Mouse (Mus musculus) monocyte, adult 5-6 weeks (primary cell): ENCODE measurements around the gene Prkca. TPM values are rescaled to one million over a fixed set of nuclear protein-coding genes. Genes with fewer than 3 reads are reported as not detected.

Experiments
- ATAC-seq: fragments of 153-309, 156-312 bp; replicated peaks from 2 replicates; pipeline ENCODE4 v1.8.0; 2017; ENCODE audit warnings: mild to moderate bottlenecking; ENCODE audit not compliant: low TSS enrichment, insufficient number of reproducible peaks, severe bottlenecking, poor library complexity, low FRiP score
- total RNA-seq: library from RNA; stranded (forward); fragments of 200-1000, 200-491, 200-594 nt; gene quantifications from 3 replicates; pipeline ENCODE4 v1.2.3, GENCODE M21; 2017

Gene Prkca
- total RNA-seq, 1 experiment from 2014 or later, result 10.1 TPM

- no peak for ATAC-seq
Measured at GRCm38 (mm10) chr11:108068430-108068829, 275.3 kb downstream of the Prkca start.

GRCm38 (mm10) chr11:108067161-108067560 lies 276.6 kb downstream of the Prkca start:
- no peak for ATAC-seq

- no peak for ATAC-seq
Measured at GRCm38 (mm10) chr11:108064401-108064800, 279.3 kb downstream of the Prkca start.

DNA sequence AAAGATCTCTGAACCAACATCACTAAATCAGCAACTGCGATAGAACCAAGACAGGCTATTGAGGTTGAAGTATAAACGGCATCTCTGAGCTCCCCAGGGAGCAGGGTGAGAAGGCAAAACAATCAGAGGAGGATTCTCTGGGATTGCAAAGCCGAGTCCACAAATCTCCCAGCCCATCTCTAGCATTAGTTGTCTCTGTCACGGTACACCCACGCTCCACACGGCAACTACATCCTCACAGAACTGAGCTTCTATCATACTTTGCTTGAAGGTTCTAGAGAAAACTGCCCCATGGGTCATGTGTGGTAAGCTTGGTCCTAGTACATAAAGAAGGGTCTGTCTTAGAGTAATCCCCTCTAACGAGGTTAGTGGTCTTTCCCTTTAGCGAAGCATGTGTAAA lies 280.6 kb downstream of the Prkca start:
- ATAC-seq, result no peak

DNA sequence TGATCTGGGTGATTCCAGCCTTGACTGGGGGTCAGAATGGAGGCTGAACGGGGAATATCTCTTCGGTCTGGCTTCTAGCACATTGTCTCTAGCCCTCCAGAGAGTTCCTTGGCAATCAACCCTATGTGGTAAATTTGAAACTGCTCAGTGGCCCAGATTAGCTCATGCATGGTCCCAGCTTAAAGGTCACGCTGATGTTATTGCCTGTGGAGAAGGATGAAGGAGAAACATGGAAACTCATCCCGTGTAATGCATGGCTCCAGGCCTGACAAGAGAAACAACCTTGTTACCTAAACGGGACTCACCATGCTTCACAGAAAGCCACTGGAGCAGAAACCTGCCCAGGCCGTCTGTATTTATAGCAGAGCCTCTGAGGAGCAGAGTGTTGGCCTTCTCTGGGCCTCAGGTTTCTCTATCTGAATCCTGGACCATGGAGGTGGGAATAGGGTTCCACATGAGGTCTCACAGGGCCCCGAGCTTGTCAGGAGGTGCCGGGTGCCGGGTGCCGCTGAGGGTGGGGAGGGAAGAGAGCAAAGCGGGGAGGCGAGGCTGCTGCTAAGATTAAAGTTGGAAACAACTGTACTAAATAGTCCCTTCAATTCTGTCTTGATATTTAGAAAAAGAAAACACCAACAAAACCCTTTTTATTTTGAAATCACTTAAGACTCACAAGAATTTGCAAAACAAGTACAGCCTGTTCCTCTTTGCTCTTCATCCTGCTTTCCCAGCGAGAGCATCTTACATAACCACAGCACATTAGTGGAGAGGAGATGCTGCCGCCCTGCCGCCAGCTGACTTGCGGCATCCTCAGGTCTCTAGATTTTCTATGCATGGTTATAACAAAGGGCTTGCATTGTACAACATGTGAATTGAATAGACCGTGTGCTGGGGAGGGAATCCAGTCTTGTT lies 281.9 kb downstream of the Prkca start:
- no peak for ATAC-seq

GRCm38 (mm10) chr11:108057138-108057537 lies 286.6 kb downstream of the Prkca start:
- ATAC-seq, result no peak

DNA sequence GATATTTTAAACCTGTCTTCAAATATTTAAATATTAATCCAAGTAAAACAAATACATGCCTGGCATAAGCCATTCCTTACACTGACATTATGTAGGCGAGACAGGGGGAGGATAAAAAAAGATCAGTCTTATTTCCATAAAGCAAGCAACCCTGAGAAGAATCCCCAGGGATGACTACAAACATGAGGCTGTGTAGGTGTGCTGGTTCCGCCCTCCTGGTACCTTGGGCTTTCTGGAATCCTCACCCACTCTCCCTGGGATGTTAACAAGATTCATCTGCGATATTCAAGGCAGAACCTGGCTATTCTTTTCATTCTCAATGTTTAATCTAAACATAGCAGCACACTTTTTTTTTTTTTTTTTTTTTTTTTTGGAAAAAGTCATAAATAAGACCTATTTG lies 289.1 kb downstream of the Prkca start:
- ATAC-seq, result no peak

GRCm38 (mm10) chr11:108053746-108054145 lies 290.0 kb downstream of the Prkca start:
- ATAC-seq, result no peak

- ATAC-seq, result no peak
Measured at GRCm38 (mm10) chr11:108041669-108042068, 302.1 kb downstream of the Prkca start.

DNA sequence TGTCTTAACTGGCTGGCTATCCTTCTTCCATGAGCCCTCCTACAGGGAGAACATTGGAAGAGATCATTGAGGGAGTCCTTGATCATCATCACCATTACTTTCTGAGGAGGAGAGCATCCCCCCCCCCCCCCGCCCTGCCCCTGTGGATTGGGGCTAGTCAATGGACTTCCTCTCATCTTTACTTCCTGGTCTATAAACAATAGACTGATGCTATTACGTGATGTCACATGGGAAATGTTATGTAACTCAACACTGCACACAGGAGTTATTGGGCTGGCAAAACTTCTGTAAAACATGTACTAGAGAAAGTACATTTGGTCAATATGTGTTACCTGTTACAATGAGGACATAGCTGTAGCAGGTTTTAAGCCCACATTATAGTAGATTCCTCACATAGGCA lies 302.9 kb downstream of the Prkca start:
- no peak for ATAC-seq

DNA sequence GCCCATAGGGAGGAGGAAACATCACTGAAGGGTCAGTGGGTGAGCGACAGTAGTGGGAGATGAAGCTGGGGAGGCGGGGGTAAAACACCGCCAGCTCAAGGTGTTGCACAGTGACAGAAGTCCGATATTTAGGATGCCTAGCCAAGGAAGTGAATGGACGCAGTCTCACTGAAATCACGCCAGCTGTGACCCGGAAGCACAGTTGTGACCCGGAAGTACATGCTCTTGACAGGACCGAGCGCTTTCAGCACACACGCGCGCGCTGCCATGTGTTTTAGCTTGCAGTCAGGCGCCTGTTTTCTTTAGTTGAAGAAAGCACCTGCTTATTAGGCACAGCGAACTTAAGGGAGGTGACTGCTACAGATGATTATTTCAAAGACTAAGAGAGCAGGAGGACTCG lies 304.0 kb downstream of the Prkca start:
- ATAC-seq, result no peak

DNA sequence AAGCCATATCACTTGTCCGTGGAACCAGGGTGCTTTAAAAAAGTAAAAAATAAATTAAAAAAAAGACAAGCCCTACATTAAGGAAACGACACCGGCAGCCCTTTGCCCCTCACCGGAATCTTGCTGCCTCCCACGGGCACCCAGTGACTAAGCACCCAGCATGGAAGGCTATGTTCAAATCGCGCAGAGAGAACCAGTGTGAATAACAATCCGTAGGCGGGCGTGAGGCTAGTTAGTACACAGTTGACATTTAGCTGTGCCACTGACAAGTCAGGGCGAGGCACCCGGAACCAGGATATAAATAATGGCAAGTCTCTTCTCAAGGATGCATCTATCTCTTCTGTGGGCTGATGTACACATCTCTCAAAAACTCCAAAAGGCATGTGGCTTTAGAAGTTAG lies 304.7 kb downstream of the Prkca start:
- ATAC-seq, result no peak

DNA sequence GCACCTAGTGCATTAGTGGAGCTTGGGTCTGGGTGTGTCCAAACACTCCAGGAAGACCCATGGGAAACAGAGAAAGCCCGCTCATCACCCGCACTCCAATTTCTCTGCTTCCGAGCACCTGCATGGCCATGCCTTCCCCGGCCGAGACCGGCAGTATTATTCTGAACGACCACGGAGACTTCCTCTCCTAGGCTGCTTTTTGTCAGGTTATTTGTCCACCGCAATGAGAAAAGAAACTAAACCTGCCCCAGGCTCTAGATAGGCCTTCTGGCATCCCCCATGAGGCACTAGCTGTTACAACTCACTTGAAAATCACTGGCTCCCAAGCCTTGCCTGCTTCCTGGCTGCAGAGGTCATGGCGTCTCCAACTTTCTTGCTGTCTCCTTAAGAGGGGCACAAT lies 307.4 kb downstream of the Prkca start:
- no peak for ATAC-seq

DNA sequence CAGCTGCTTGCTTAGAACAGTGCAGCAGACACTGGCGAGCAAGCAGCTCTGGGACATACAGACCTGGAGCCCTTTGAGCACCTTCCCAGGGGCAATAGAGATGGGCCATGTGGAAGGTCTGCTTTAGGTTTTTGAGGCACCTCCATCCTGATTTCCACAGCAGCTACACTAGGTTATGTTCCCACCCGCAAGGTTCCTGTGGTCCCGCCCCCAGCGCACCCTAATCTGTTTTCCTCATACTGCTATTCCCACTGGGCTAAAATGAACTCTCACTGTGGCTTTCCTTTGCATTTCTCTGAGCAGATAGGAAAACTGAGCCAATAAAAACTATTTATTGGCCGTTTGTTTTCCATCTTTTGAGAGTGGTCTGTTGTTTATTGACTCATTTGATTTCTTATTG lies 308.0 kb downstream of the Prkca start:
- no peak for ATAC-seq

DNA sequence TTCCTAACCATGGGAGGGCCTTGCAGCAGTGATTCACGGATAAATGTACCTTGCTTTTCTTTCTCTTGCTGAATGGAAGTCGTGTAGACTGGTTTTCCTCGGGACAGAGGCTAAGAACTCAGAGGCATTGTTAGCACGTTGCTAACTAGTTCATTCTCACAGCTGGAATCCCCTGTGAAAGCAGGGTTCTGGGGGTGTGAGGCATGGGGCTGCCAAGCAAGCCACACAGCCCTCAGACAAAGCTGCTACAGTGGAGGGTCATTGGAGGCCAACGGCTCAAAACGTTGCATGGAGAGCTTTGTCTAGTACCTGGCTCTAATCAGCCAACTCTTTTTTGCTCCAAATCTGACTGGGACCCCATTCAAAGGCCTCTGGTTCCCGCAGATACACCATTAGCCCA lies 309.4 kb downstream of the Prkca start:
- ATAC-seq, result no peak

DNA sequence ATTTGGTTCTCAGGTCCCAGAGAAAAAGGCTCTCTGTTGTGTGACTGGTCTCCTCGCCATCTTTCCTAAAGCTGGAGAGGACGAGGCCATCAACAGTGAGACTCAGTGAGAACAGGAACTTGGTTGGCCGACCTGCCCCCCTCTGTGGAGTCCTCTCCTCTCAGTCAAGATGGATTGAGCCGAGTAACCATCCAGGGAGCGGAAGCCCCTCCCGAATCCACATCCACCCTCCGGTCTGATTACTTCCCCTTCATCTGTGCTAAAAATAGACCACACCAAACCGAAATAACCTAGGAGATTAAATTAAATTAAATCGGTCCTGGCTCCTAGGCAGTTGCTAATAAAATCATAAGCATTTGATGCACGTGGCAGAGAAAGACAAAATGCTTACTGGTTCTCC lies 311.2 kb downstream of the Prkca start:
- ATAC-seq, result no peak

GRCm38 (mm10) chr11:108030956-108031604 lies 312.6 kb downstream of the Prkca start:
- ATAC-seq, result no peak

DNA sequence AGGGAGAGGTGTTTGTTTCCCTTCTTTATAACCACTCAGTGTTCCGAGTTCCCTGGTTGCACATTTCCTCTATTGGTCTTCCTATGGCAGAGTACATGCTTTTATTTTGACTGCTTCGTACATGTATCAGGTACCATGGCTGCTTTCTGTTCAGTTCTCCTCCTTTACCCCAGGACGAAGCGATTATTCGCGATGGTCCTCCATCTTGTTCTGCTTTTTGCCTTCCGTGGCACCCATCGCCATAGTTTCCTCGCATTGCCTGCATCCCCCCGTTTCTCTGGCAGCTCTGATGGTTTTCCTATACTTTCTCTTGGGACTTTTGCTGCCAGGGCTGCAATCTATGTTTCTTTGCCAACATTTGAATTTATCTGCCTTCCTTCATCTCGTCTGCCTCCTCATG lies 314.4 kb downstream of the Prkca start:
- ATAC-seq, result no peak

DNA sequence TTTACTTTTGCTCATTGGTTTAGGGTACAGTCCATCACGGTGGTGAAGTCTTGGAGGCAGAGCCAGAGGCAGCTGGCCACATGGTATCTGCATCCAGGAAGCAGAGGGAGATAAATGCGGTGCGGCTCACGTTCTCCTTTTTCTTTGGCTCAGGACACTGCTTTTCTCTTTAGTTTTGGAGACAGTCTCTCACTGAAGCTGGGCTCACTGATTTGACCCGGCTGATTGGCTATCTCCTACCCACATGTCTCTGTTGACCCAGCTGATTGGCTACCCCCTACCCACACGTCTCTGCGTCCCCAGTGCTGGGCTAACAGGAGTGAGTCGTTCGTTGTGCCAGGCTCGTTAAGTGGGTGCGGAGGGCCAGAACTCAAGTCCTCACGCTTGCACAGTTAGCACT lies 315.3 kb downstream of the Prkca start:
- no peak for ATAC-seq

- no peak for ATAC-seq
Measured at GRCm38 (mm10) chr11:108025726-108026425, 317.9 kb downstream of the Prkca start.
